ENCODE assay signal across 8 mouse cellular contexts in genomic region chr11:76647500-76647899, GRCm38 (mm10). TPM values are rescaled to one million over a fixed set of nuclear protein-coding genes. Genes with fewer than 3 reads are reported as not detected.
DNase-seq lines count a peak whose midpoint lies in the region; ATAC-seq and TF ChIP-seq lines count a peak whose summit lies in the region.

No protein-coding gene starts in this region.

- H3K4me1 ChIP-seq in forebrain, embryonic 10.5 days, result peaks cover 42% of the 10 kb centered on the region
- H3K4me1 ChIP-seq in heart, embryonic 16.5 days (ENCODE audit: control insufficient read depth, insufficient read depth, low read length), result peaks cover 13% of the 10 kb centered on the region
- no peaks in the 10 kb centered on the region for H3K4me1 ChIP-seq in liver, postnatal 0 days (ENCODE audit: insufficient read depth)
- H3K4me1 ChIP-seq in neural tube, embryonic 14.5 days (ENCODE audit: control insufficient read depth, insufficient read depth, low read length), result peaks cover 19% of the 10 kb centered on the region
- H3K4me1 ChIP-seq in testis, adult 2 months (ENCODE audit: control insufficient read depth, insufficient read depth, low read length), result peaks cover 11% of the 10 kb centered on the region

- peak overlapping the region; percentile 64 for H3K4me2 ChIP-seq in heart, embryonic 16.5 days (ENCODE audit: low read depth, low read length)
- H3K4me2 ChIP-seq in liver, postnatal 0 days (ENCODE audit: low read depth, low read length), result no peak overlapping the region
- H3K4me2 ChIP-seq in neural tube, embryonic 14.5 days (ENCODE audit: low read depth, low read length), result peak overlapping the region; percentile 31

- TF ChIP-seq EP300 in liver, postnatal 0 days (IDR thresholded peaks at IDR 0.05; ENCODE audit: low read depth), result no peak

- H3K9me3 ChIP-seq in forebrain, embryonic 10.5 days, result no peaks in the 10 kb centered on the region
- no peaks in the 10 kb centered on the region for H3K9me3 ChIP-seq in heart, embryonic 16.5 days (replicated peaks; ENCODE audit: control insufficient read depth, low read length)
- no peaks in the 10 kb centered on the region for H3K9me3 ChIP-seq in liver, postnatal 0 days (ENCODE audit: low read length)
- H3K9me3 ChIP-seq in neural tube, embryonic 14.5 days (ENCODE audit: control insufficient read depth, low read length), result no peaks in the 10 kb centered on the region

- peak overlapping the region; percentile 42 for H3K9ac ChIP-seq in heart, embryonic 16.5 days (ENCODE audit: low read length)
- H3K9ac ChIP-seq in liver, postnatal 0 days (replicated peaks), result no peak overlapping the region
- H3K9ac ChIP-seq in neural tube, embryonic 14.5 days (replicated peaks; ENCODE audit: low read depth, low read length), result 0 out of 2 replicates have a peak overlapping the region, but pooled peaks have one; percentile 2

- no peak overlapping the region for H3K27ac ChIP-seq in forebrain, embryonic 10.5 days
- H3K27ac ChIP-seq in heart, embryonic 16.5 days (ENCODE audit: low read length), result no peak overlapping the region; the same call in 1 of the 2 replicates
- no peak overlapping the region for H3K27ac ChIP-seq in liver, postnatal 0 days (ENCODE audit: low read depth)
- H3K27ac ChIP-seq in neural tube, embryonic 14.5 days (ENCODE audit: low read depth, low read length), result peak overlapping the region; percentile 63
- H3K27ac ChIP-seq in testis, adult 2 months (ENCODE audit: control insufficient read depth, insufficient read depth, low read depth, low read length), result no peak overlapping the region

- peak overlapping the region; percentile 36 for H3K4me3 ChIP-seq in forebrain, embryonic 10.5 days
- H3K4me3 ChIP-seq in heart, embryonic 16.5 days (ENCODE audit: low read length), result peak overlapping the region; percentile 31
- no peak overlapping the region for H3K4me3 ChIP-seq in liver, postnatal 0 days (ENCODE audit: low read depth, low read length)
- H3K4me3 ChIP-seq in neural tube, embryonic 14.5 days (ENCODE audit: low read depth, low read length), result 0 out of 2 replicates have a peak overlapping the region, but pooled peaks have one; percentile 6
- H3K4me3 ChIP-seq in testis, adult 2 months (ENCODE audit: control insufficient read depth, low read depth, low read length), result peak overlapping the region; percentile 11; the same call in 1 of the 2 replicates

- no peaks in the 10 kb centered on the region for H3K36me3 ChIP-seq in forebrain, embryonic 10.5 days (replicated peaks)
- H3K36me3 ChIP-seq in heart, embryonic 16.5 days (ENCODE audit: control insufficient read depth, insufficient read depth), result no peaks in the 10 kb centered on the region
- no peaks in the 10 kb centered on the region for H3K36me3 ChIP-seq in liver, postnatal 0 days (replicated peaks; ENCODE audit: insufficient read depth, low read length)
- H3K36me3 ChIP-seq in neural tube, embryonic 14.5 days (ENCODE audit: control insufficient read depth, insufficient read depth, low read length), result no peaks in the 10 kb centered on the region
- no peaks in the 10 kb centered on the region for H3K36me3 ChIP-seq in testis, adult 2 months (ENCODE audit: control insufficient read depth, insufficient read depth, low read length)

- H3K27me3 ChIP-seq in forebrain, embryonic 10.5 days (ENCODE audit: poor library complexity, severe bottlenecking), result peaks cover 90% of the 10 kb centered on the region
- H3K27me3 ChIP-seq in heart, embryonic 16.5 days (ENCODE audit: control insufficient read depth, insufficient read depth, low read length), result peaks cover 9% of the 10 kb centered on the region; the same call in 1 of the 2 replicates
- peaks cover 23% of the 10 kb centered on the region for H3K27me3 ChIP-seq in liver, postnatal 0 days (ENCODE audit: insufficient read depth, low read length)
- H3K27me3 ChIP-seq in neural tube, embryonic 14.5 days (ENCODE audit: control insufficient read depth, insufficient read depth, low read length), result no peaks in the 10 kb centered on the region
- no peaks in the 10 kb centered on the region; the same call in 1 of the 2 replicates for H3K27me3 ChIP-seq in testis, adult 2 months (ENCODE audit: control insufficient read depth, insufficient read depth, low read length)

- peak; percentile 92 for DNase-seq in brain, adult 2 months (ENCODE audit: low read depth, low spot score)
- DNase-seq in forebrain, embryonic 10.5 days (ENCODE audit: extremely low spot score, low spot score), result peak; percentile 83
- DNase-seq in kidney, postnatal 36 days, result peak; percentile 76 to 86
- DNase-seq in liver, postnatal 0 days, result peak; percentile 81

- WGBS in forebrain, embryonic 10.5 days, result 6% methylated on average over 9 of the region's 9 CpGs
- 4% methylated on average over 9 of the region's 9 CpGs for WGBS in heart, embryonic 16.5 days
- 3% methylated on average over 9 of the region's 9 CpGs for WGBS in liver, postnatal 0 days (ENCODE audit: insufficient replicate concordance)
- WGBS in neural tube, embryonic 14.5 days, result 4% methylated on average over 9 of the region's 9 CpGs

- TF ChIP-seq CTCF in liver, postnatal 0 days (IDR thresholded peaks at IDR 0.05; ENCODE audit: low read depth), result peak; percentile 84
- peak; percentile 88 for TF ChIP-seq CTCF in testis, adult 2 months (IDR thresholded peaks at IDR 0.05; ENCODE audit: control insufficient read depth, insufficient read depth, insufficient replicate concordance, low read depth, low read length)

- no peak for TF ChIP-seq POLR2A in testis, adult 2 months (IDR thresholded peaks at IDR 0.05; ENCODE audit: control insufficient read depth, low read depth, low read length)

- ATAC-seq in CD4-positive, CD25-positive, alpha-beta regulatory T cell, adult 4 months, result peak; percentile 54
- ATAC-seq in heart, embryonic 16.5 days (replicated peaks; ENCODE audit: extremely low read depth, insufficient read depth, low FRiP score), result peak; percentile 47; the same call in 1 of the 2 replicates
- ATAC-seq in liver, postnatal 0 days, result no peak
- peak; percentile 28 for ATAC-seq in neural tube, embryonic 14.5 days (ENCODE audit: low read depth)

RNA-seq across cellular contexts. Expression of gene Bhlha9, which starts 24.8 kb away (rescaled TPM):
- not detected for polyA plus RNA-seq in CD4-positive, CD25-positive, alpha-beta regulatory T cell, adult 4 months (2017; shearing (Covaris generic))
- polyA plus RNA-seq in forebrain, embryonic 10.5 days (2016; fragmentation: Nextera tagmentation; extraction: Ambion mirVana), result not detected in 2 replicates
- polyA plus RNA-seq in heart, embryonic 16.5 days (2015; fragmentation: Nextera tagmentation; extraction: Ambion mirVana), result 0.12 TPM in 1 of 2 replicates, not detected in the other
- polyA plus RNA-seq in liver, postnatal 0 days (2015; fragmentation: Nextera tagmentation; extraction: Ambion mirVana), result 0.08 TPM in 1 of 2 replicates, not detected in the other
- 1.2 and 1.4 TPM in 2 replicates for polyA plus RNA-seq in neural tube, embryonic 14.5 days (2014; fragmentation: Nextera tagmentation; extraction: Ambion mirVana)
- 0.49 and 0.66 TPM in 2 replicates for polyA plus RNA-seq in testis, adult 2 months (2012; rRNA removed)

RNA-seq across cellular contexts. Expression of gene Abr, which starts 25.4 kb away (rescaled TPM):
- 10 to 100 TPM; 14.5 to 14.6 TPM for polyA plus RNA-seq in CD4-positive, CD25-positive, alpha-beta regulatory T cell, adult 4 months (2017; shearing (Covaris generic))
- polyA plus RNA-seq in forebrain, embryonic 10.5 days (2016; fragmentation: Nextera tagmentation; extraction: Ambion mirVana), result 25.8 and 27.0 TPM in 2 replicates
- 21.0 and 22.9 TPM in 2 replicates for polyA plus RNA-seq in heart, embryonic 16.5 days (2015; fragmentation: Nextera tagmentation; extraction: Ambion mirVana)
- 3.4 and 3.6 TPM in 2 replicates for polyA plus RNA-seq in liver, postnatal 0 days (2015; fragmentation: Nextera tagmentation; extraction: Ambion mirVana)
- polyA plus RNA-seq in neural tube, embryonic 14.5 days (2014; fragmentation: Nextera tagmentation; extraction: Ambion mirVana), result 99.2 and 115 TPM in 2 replicates
- 6.6 and 7.9 TPM in 2 replicates for polyA plus RNA-seq in testis, adult 2 months (2012; rRNA removed)

RNA-seq across cellular contexts. Expression of gene Trarg1, which starts 32.1 kb away (rescaled TPM):
- not detected for polyA plus RNA-seq in CD4-positive, CD25-positive, alpha-beta regulatory T cell, adult 4 months (2017; shearing (Covaris generic))
- polyA plus RNA-seq in forebrain, embryonic 10.5 days (2016; fragmentation: Nextera tagmentation; extraction: Ambion mirVana), result 0.05 and 0.15 TPM in 2 replicates
- polyA plus RNA-seq in heart, embryonic 16.5 days (2015; fragmentation: Nextera tagmentation; extraction: Ambion mirVana), result 0.51 and 0.54 TPM in 2 replicates
- 0.08 TPM in 2 replicates for polyA plus RNA-seq in liver, postnatal 0 days (2015; fragmentation: Nextera tagmentation; extraction: Ambion mirVana)
- polyA plus RNA-seq in neural tube, embryonic 14.5 days (2014; fragmentation: Nextera tagmentation; extraction: Ambion mirVana), result 0.44 and 4.1 TPM in 2 replicates
- 0.19 and 0.34 TPM in 2 replicates for polyA plus RNA-seq in testis, adult 2 months (2012; rRNA removed)
